Mouse (Mus musculus) forebrain, embryonic 11.5 days (tissue): ENCODE data around the gene Gm10681. TPM values are rescaled to one million over a fixed set of nuclear protein-coding genes. Genes with fewer than 3 reads are reported as not detected.
"Not testable (repeated sequence)": the region's sequence is repeated elsewhere in the genome, so short reads cannot be mapped to it uniquely, and the experiment has no call there.

Experiments
- ATAC-seq: fragments of 200-750 bp; cut with Nextera tagmentation; replicated peaks from 2 replicates; pipeline ENCODE4 v1.8.0; 2017; ENCODE audit warnings: moderate TSS enrichment; ENCODE audit not compliant: low FRiP score
- DNase-seq: peaks from one replicate; pipeline ENCODE4 v3.0.0-alpha.2; 2017; ENCODE audit warnings: low spot score
- H3K27ac ChIP-seq: fragments of 300-500 bp; sonication (generic); 2 replicates; pipeline ENCODE4 v1.5.1; 2014; ENCODE audit warnings: low read depth, low read length
- H3K27me3 ChIP-seq: fragments of 300-500 bp; sonication (generic); 2 replicates; pipeline ENCODE4 v1.6.1; 2014; ENCODE audit warnings: mild to moderate bottlenecking, low read length, mixed read lengths; ENCODE audit not compliant: control insufficient read depth, insufficient read depth
- H3K36me3 ChIP-seq: fragments of 300-500 bp; sonication (generic); 2 replicates; pipeline ENCODE4 v1.6.1; 2014; ENCODE audit warnings: mild to moderate bottlenecking, low read length, moderate library complexity, mixed read lengths; ENCODE audit not compliant: control insufficient read depth, insufficient read depth
- H3K4me1 ChIP-seq: fragments of 300-500 bp; sonication (generic); replicated peaks from 2 replicates; pipeline ENCODE4 v1.6.1; 2014; ENCODE audit warnings: low read length, mixed read lengths; ENCODE audit not compliant: control insufficient read depth, insufficient read depth
- H3K4me2 ChIP-seq: fragments of 300-500 bp; sonication (generic); 2 replicates; pipeline ENCODE4 v1.6.1; 2014; ENCODE audit warnings: low read depth, mild to moderate bottlenecking, low read length, moderate library complexity, mixed read lengths; ENCODE audit not compliant: severe bottlenecking
- H3K4me3 ChIP-seq: fragments of 300-500 bp; sonication (generic); 2 replicates; pipeline ENCODE4 v1.5.1; 2014; ENCODE audit warnings: low read depth, low read length
- H3K9ac ChIP-seq: fragments of 300-500 bp; sonication (generic); 2 replicates; pipeline ENCODE4 v1.6.1; 2014; ENCODE audit warnings: low read length
- H3K9me3 ChIP-seq: fragments of 300-500 bp; sonication (generic); 2 replicates; pipeline ENCODE4 v1.6.1; 2016; ENCODE audit warnings: low read length, mixed read lengths; ENCODE audit not compliant: control insufficient read depth
- WGBS: fragments of 180-500 bp; shearing (Covaris S2); extraction: QIAGEN DNeasy Blood & Tissue Kit; methylation state at CpG from one replicate; pipeline ENCODE4 v1.1.7; 2014; 5-methylcytosine and 5-hydroxymethylcytosine counted together
- polyA plus RNA-seq: library from polyadenylated mRNA; unstranded; fragments of >200 nt; fragmentation: Nextera tagmentation; extraction: Ambion mirVana; gene quantifications from 2 replicates; pipeline ENCODE4 v1.2.1, GENCODE M21; 2014

Gm10681 gene
- polyA plus RNA-seq, 1 experiment from 2014 or later: not detected

DNA sequence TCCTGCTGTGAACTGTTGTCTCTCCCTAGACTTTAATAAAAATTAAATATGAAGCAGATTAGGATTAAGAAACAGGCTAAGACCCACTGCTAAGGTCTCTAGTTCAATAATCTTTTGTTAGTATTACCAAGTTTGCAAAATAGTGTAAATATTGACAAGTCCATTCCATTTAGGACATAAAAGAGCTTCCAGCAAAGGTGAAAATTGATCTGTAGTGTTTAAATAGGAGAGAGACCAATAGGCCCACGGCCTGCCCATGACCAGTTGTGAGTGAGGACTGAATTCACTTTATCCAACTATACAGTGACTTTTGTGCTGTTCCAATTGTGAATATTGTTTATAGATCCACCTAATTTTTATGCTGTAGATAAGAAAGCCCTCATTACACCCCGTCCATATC lies 886 bp downstream of the Gm10681 start:
- Histone ChIP-seq H3K27ac (no peak overlapping the region), H3K9me3 (no peaks in the 10 kb centered on the region), H3K4me3 (no peak overlapping the region), H3K27me3 (no peaks in the 10 kb centered on the region), H3K4me2 (no peak overlapping the region), H3K36me3 (no peaks in the 10 kb centered on the region), H3K9ac (no peak overlapping the region), H3K4me1 (no peaks in the 10 kb centered on the region)
- 83% methylated on average over 2 of the region's 2 CpGs for WGBS
- DNase-seq (no peak), ATAC-seq (no peak)

GRCm38 (mm10) chr3:98582622-98583021 lies 6.0 kb downstream of the Gm10681 start:
- H3K9ac ChIP-seq, H3K4me3 ChIP-seq, H3K27ac ChIP-seq, DNase-seq, H3K4me2 ChIP-seq, H3K9me3 ChIP-seq, H3K36me3 ChIP-seq, ATAC-seq, H3K4me1 ChIP-seq, H3K27me3 ChIP-seq: not testable (repeated sequence)

- H3K36me3 ChIP-seq: not testable (repeated sequence)
Measured at GRCm38 (mm10) chr3:98582202-98582601, 6.4 kb downstream of the Gm10681 start.

DNA sequence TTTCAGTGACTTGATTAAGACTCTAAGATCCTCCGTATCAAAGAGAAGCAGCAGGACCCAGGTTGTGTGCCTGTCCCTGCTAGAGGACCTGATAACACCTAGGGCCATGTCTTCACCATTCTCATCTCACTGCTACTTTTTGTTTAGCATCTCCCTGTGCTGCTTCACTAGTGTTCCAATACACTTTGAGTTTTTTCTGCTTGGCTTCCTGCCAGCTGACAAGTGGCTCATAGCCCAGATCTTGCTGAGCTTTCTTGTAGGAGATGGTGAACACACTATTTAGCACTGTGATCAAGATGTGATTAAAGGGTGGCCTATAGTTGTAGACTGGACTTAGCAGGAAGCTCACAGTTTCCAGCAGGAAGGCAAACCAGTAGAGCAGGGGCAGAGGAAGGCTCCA lies 7.6 kb downstream of the Gm10681 start:
- not testable (repeated sequence) for H3K27ac ChIP-seq, H3K4me1 ChIP-seq, ATAC-seq, H3K9ac ChIP-seq, H3K4me2 ChIP-seq, H3K27me3 ChIP-seq, H3K36me3 ChIP-seq, DNase-seq, H3K9me3 ChIP-seq, H3K4me3 ChIP-seq
- WGBS: no CpG with 5 or more reads among the region's 1 CpGs

More at GRCm38 (mm10) chr3:98582202-98582601, 6.4 kb downstream of the Gm10681 start:
- H3K27ac ChIP-seq, H3K4me1 ChIP-seq, H3K27me3 ChIP-seq, H3K4me3 ChIP-seq, H3K9me3 ChIP-seq, H3K4me2 ChIP-seq, ATAC-seq, DNase-seq, H3K9ac ChIP-seq: not testable (repeated sequence)
- WGBS: no CpG with 5 or more reads among the region's 1 CpGs

- peak; percentile 18; the same call in 1 of the 2 replicates for ATAC-seq
- not testable (repeated sequence) for H3K4me3 ChIP-seq, H3K27me3 ChIP-seq, H3K9ac ChIP-seq, H3K27ac ChIP-seq, H3K9me3 ChIP-seq, H3K36me3 ChIP-seq, H3K4me2 ChIP-seq, H3K4me1 ChIP-seq, DNase-seq
- 82% methylated on average over 2 of the region's 2 CpGs for WGBS
Measured at GRCm38 (mm10) chr3:98567717-98568116, 20.9 kb downstream of the Gm10681 start.

- not testable (repeated sequence) for H3K4me3 ChIP-seq, ATAC-seq, DNase-seq, H3K9ac ChIP-seq, H3K36me3 ChIP-seq, H3K4me1 ChIP-seq, H3K27ac ChIP-seq, H3K27me3 ChIP-seq, H3K9me3 ChIP-seq, H3K4me2 ChIP-seq
- no CpG with 5 or more reads among the region's 3 CpGs for WGBS
Measured at GRCm38 (mm10) chr3:98564894-98565293, 23.7 kb downstream of the Gm10681 start.

- H3K27ac ChIP-seq, H3K36me3 ChIP-seq, H3K27me3 ChIP-seq, H3K9ac ChIP-seq, ATAC-seq, H3K4me3 ChIP-seq, DNase-seq, H3K9me3 ChIP-seq, H3K4me1 ChIP-seq, H3K4me2 ChIP-seq: not testable (repeated sequence)
- no CpG with 5 or more reads among the region's 2 CpGs for WGBS
Measured at GRCm38 (mm10) chr3:98563831-98564230, 24.8 kb downstream of the Gm10681 start.

DNA sequence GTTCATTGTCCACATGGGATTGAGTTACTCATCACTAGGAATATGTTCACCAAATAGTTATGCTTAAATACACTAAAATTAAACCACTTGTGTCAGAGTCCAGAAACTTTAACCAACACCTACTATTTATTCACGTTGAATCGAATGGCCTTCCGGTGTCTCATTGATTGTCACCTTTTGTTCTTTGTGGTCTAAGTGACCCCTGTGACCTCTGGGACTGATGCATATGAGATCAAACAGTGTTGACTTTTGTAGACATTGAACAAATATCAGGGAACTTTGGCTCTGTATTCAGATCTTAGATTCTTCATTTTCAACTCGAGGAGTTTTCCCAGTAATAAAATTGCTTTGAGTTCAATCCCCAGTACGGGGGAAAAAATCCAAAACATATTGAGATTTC lies 27.9 kb downstream of the Gm10681 start:
- not testable (repeated sequence) for H3K9ac ChIP-seq, ATAC-seq, H3K27me3 ChIP-seq, H3K27ac ChIP-seq, DNase-seq, H3K4me1 ChIP-seq, H3K9me3 ChIP-seq, H3K4me2 ChIP-seq, H3K4me3 ChIP-seq, H3K36me3 ChIP-seq
- WGBS: no CpG with 5 or more reads among the region's 5 CpGs

GRCm38 (mm10) chr3:98550832-98551231 lies 37.8 kb downstream of the Gm10681 start:
- no CpG with 5 or more reads among the region's 1 CpGs for WGBS
- not testable (repeated sequence) for ATAC-seq, H3K4me1 ChIP-seq, H3K9me3 ChIP-seq, H3K27ac ChIP-seq, H3K4me3 ChIP-seq, H3K27me3 ChIP-seq, H3K36me3 ChIP-seq, DNase-seq, H3K9ac ChIP-seq, H3K4me2 ChIP-seq
